Mouse (Mus musculus) erythroblast, embryonic 14.5 days (primary cell): ENCODE measurements around the gene AU040320.

Experiments used
- GATA1 ChIP-seq: IDR thresholded peaks from 2 replicates; pipeline ENCODE4 v1.6.1; 2012; ENCODE audit warnings: low read length, inconsistent platforms, mixed read lengths
- TAL1 ChIP-seq: IDR thresholded peaks from 3 replicates; pipeline ENCODE4 v1.6.1; 2012; ENCODE audit warnings: low read length, inconsistent platforms, mixed read lengths

- TF ChIP-seq TAL1 (no peak), GATA1 (no peak)
These were observed 877 bp downstream of the AU040320 start for GRCm38 (mm10) chr4:126754231-126754611.
